Mouse (Mus musculus) stomach, adult 2 months (tissue): ENCODE measurements around the gene Zfp879. TPM values are rescaled to one million over a fixed set of nuclear protein-coding genes. Genes with fewer than 3 reads are reported as not detected.

Source experiments
- polyA plus RNA-seq: library from polyadenylated mRNA; depleted of rRNA; stranded (reverse); fragments of >200 nt; gene quantifications from 2 replicates; pipeline ENCODE4 v1.2.3, GENCODE M21; 2012; rRNA removed

Gene Zfp879
- 0.03 TPM in 1 of 2 replicates, not detected in the other for polyA plus RNA-seq

DNA sequence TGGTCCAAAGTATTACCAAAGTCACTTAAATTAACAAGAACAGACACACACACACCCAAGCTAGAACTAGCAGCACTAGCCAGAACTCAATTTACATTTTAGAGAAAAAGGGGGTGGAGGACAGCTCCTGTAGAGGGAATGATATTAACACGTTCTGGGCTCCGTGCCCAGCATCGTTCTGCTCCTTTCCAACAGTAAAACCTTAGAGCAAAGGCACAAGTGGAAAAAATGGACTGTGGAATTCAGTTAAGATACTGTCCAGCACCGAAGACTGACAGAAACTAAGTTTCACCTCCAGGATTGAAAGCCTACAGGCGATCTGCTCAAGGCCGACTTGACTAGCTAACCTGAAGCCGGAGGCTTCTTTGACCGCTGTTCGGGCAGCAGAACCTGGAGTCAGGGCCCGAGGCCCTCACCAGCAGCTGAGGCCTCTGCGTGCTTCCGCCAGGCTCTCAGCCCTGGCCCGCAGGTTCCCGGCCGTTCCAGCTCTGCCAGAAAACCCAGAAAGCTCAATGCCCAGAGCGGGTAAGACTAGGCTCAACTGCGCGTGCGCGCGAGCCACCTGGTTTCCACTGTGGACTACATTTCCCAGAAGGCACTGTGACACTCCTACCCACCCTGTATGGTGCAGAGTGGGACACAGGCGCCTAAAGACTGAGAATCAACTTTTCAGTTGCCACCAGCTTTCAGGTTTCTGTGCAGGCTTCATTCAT is at the start of gene Zfp879:
Gene Zfp879, minus strand, starts transcription at position 530 of the 713 bp plus-strand sequence.

DNA sequence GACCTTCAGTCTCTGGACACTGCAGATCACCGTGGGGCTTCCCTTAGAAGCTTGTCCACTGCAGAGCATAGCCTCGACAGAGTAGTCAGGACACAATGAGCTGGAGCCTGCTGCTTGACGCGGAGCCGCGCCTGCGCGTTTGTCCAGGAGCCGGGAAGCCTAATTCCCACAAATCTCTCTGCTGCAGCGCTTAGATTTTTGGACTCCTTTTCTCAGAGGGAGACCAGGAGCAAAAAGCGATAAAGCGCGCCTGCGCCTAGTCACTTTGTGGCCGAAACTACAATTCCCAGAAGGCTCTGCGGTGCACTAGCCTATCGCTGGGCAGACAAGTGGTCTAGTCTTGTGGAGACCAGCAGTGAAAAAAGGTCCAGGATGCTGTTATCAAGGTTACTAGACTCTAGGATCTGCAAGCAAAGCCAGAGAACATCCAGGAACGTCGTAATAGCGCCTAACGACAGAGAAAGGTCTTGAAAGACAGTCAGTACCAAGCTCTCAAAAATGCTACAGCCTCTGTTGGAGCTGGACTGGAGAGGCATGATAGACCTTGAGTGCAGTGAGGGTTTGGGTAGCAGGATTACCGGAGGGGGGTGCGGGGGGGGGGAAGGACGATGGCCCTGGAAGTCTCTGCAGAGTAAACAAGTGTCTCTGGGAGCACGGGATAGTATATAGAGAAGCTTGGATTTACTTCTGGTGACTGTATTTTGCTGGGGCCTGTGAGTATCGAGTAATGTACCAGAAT is 46.2 kb upstream of the Zfp879 start, which contains the start of gene Zfp454:
Gene Zfp454, minus strand, starts transcription at position 262 of the 739 bp plus-strand sequence.

DNA sequence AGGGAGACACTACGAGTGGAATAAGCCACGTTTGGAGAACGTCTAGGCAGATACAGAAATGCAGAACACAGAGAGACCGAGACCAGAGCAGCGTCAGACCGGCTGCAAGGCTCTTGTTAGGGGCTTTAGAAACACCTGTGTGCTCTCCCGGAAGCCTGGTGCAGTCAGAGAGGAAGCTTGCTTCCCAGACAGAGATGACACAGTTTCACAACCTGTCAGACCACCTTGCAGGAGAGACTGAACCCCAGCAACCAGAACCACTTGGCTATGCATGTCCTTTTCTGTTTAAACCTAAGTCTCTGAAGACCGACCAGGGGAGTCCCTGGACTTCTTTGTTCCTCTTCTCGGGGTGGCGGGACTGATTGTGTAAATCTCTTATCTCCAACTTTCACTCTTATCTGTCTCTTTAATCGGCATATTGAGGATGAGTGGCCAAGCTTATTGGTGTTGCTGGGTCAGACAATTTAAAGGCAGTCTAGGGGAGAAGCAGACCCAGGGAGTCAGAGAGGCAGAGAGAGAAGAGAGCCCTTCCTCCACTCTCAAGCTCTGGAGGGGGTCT is 8.9 kb upstream of the Zfp879 start, which contains the start of gene Grm6:
Gene Grm6, plus strand, starts transcription at position 509 of the 559 bp plus-strand sequence.

DNA sequence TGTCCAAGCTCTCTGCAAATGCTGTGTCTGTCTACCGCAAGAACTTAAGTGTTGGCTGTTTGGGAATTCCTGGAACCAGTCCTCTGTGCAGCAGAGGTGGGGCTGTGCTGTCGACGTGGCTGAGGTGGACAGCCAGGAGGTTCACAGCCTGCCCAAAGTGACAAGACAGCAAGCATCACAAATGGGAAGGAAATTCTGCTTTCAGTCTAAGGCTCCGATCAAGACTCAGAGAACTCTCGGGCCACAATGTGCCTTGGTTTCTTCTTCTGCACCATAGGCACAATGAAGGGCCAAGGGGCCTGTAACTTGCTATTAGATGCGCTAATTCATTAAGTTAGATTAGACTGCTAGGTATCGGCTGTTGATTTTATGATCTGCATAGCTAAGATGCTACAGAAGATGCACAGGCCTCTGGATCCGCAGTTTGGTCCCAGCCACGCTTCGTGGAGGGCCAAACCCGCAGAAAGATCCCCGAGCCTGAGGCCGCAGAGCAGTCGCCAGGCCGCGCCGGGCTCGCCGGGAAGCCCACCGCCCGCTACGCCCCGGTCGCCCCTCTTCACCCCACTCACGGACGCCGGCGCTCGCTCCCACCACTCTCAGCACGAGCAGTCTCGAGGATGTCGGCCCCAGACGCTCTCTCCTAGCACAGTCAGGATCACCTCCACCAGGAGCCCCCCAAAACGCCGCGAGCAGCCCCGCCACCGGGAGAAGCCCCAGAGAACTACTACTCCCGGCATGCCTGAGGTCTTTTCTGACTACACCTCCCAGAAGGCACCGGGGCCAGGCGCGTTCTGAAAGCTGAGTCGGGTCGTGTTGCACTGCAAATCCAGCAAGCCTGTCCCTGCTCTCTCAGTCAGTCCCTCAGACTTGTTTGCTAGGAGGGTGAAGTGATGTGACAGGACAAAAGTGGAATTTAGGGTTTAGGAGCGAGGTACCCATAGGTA is 14.1 kb downstream of the Zfp879 start, which contains the start of gene Zfp354c:
Gene Zfp354c, minus strand, starts transcription at position 715 of the 944 bp plus-strand sequence.

Other genes starting within 250 kb of the Zfp879 start
- 7.9 and 8.0 TPM in 2 replicates for gene Adamts2, start 239.5 kb downstream of the Zfp879 start, polyA plus RNA-seq
- 0.28 and 0.52 TPM in 2 replicates for gene Zfp354c, start 13.8 kb downstream of the Zfp879 start, polyA plus RNA-seq
- gene Grm6, start 9.1 kb upstream of the Zfp879 start, polyA plus RNA-seq: 0.04 TPM in 1 of 2 replicates, not detected in the other
- 0.04 TPM in 1 of 2 replicates, not detected in the other for gene Zfp454, start 46.1 kb upstream of the Zfp879 start, polyA plus RNA-seq
- gene Zfp2, start 74.6 kb upstream of the Zfp879 start, polyA plus RNA-seq: 0.09 TPM in 2 replicates
- not detected in 2 replicates for gene Zfp354b, start 90.1 kb upstream of the Zfp879 start, polyA plus RNA-seq
- not detected in 2 replicates for gene 4933414I15Rik, start 102.2 kb upstream of the Zfp879 start, polyA plus RNA-seq
- gene Prop1, start 112.2 kb upstream of the Zfp879 start, polyA plus RNA-seq: 0.16 TPM in 1 of 2 replicates, not detected in the other
- gene Olfr1378, start 125.0 kb upstream of the Zfp879 start, polyA plus RNA-seq: not detected in 2 replicates
- gene Olfr1377, start 140.4 kb upstream of the Zfp879 start, polyA plus RNA-seq: not detected in 2 replicates
- not detected in 2 replicates for gene Olfr51, start 162.0 kb upstream of the Zfp879 start, polyA plus RNA-seq
- not detected in 2 replicates for gene Olfr54, start 172.7 kb upstream of the Zfp879 start, polyA plus RNA-seq
- gene Olfr1375, start 206.6 kb upstream of the Zfp879 start, polyA plus RNA-seq: not detected in 2 replicates
- 0.05 and 0.56 TPM in 2 replicates for gene Zfp354a, start 217.7 kb upstream of the Zfp879 start, polyA plus RNA-seq